Mouse (Mus musculus) liver, adult (tissue): Measurements from ENCODE around the gene Krtap4-9.
"Not testable (repeated sequence)": the region's sequence is repeated elsewhere in the genome, so short reads cannot be mapped to it uniquely, and the experiment has no call there.

Experiments
- GATA4 ChIP-seq: IDR thresholded peaks from 2 replicates; pipeline ENCODE4 v1.6.1; 2014; ENCODE audit warnings: mild to moderate bottlenecking, low read length; ENCODE audit not compliant: insufficient replicate concordance

Gene Krtap4-9

DNA sequence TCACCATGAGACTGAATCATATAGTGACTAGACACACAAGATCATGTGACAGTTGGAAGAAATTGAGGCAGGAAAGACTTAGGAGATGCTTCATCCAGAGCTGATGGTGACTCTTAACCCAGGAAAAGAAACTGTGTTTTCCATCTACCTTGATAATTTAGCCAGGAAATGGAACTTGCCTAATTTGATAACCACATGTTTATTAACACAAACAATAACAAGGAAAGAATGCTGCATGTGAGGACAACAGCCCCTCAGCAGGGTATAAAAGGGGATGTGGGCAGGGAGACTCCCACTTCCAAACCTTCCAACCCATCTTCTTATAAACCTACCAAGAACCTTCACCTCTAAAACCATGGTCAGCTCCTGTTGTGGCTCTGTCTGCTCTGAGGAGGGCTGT, at the start of gene Krtap4-9:
Gene Krtap4-9 (plus strand): TSS at position 301 of the 400 bp plus-strand sequence.
- TF ChIP-seq GATA4: not testable (repeated sequence)

DNA sequence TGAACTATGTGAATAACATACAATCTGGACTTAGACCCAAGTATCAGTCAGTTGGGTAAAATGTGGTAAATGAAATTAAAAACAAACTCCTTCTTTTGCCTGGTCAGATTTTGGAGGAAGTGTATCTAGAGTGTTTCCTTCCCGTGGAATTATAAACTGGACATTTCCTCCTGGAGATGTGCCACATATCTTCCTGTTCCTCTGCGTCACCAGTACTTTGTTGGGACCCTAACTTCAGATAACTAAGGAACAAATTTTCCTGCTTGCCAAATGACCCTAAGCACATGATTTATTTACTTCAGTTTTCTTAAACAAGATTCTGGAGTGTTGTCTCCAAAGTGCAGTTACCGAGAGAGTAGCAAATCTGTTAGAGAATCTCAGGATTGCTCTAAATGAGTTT, 41.0 kb upstream of the Krtap4-9 start:
- peak; percentile 80 for TF ChIP-seq GATA4

DNA sequence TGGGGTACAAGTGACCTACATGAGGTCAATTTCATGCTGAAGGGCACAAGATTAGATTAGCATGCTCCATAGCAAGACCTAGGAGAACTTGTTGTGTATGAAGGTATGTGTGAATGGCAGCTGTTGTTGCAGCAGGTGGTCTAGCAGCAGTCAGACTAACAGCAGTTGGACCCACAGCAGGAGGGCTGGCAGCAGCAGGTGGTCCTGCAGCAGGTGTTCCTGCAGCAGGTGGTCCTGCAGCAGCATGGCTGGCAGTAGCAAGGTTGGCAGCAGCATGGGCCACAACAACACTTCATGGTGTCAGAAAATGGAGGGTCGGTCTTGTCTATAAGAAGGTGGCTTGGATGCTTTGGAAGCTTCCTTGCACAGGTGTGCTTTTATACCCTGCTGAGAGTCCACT, 26.1 kb upstream of the Krtap4-9 start:
- no peak for TF ChIP-seq GATA4

DNA sequence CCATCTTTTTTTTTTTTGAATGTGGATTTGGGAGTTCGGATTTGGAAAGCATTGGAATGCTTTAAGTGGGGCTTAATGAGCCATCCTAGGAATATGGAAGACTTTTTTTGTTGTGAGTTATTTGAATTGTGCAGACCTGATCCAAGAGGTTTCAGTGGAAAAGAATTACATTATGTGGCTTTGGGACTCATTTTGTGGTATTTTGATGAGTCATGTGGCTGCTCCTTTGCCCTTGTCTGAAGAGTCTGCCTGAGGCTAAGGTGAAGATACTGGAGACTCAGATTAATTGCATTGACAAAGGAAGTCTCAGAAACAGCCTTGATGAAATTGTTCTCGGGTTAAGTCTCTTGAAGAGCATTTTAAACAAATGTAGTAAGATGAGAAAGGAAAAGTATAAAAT, 16.6 kb upstream of the Krtap4-9 start:
- no peak for TF ChIP-seq GATA4

DNA sequence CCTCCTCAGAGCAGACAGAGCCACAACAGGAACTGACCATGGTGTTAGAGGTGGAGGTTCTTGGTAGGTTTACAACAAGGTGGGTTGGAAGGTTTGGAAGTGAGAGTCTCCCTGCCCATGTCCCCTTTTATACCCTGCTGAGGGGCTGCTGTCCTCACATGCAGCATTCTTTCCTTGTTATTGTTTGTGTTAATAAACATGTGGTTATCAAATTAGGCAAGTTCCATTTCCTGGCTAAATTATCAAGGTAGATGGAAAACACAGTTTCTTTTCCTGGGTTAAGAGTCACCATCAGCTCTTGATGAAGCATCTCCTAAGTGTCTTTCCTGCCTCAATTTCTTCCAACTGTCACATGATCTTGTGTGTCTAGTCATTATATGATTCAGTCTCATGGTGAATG, 12.2 kb upstream of the Krtap4-9 start, which contains the start of gene Gm11595:
Gene Gm11595 (minus strand): TSS at position 101 of the 400 bp plus-strand sequence.
- TF ChIP-seq GATA4: not testable (repeated sequence)

DNA sequence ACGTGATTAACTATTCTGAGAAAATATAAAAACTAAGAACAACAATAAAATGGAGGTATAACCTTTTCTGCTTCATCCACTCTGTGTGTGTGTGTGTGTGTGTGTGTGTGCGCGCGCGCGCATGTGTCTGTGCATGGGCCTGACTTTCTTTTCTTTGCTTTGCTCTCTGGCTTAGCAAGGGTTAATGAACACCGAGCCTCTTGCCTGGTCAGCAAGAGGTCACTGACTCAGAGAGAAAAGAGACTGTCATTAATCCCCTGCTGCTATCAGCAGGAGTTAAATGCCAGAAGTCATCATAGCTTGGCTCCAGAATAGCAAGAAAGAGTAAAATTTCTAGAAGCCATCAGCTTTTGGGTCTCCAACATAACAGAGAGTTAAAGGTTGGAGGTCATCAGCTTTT, 6.6 kb upstream of the Krtap4-9 start:
- TF ChIP-seq GATA4: no peak

DNA sequence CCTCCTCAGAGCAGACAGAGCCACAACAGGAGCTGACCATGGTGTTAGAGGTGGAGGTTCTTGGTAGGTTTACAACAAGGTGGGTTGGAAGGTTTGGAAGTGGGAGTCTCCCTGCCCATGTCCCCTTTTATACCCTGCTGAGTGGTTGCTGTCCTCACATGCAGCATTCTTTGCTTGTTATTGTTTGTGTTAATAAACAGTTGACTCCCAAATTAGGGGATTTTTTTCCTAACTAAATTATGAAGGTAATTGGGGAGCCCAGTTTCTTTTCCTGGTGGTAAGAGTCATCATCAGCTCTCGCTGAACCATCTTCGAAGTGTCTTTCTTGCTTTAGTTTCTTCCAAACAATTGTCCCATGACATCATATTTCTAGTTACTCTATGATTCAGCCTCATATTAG, 4.4 kb upstream of the Krtap4-9 start, which contains the start of gene Krtap4-8:
Gene Krtap4-8 (minus strand): TSS at position 101 of the 400 bp plus-strand sequence.
- TF ChIP-seq GATA4: no peak

DNA sequence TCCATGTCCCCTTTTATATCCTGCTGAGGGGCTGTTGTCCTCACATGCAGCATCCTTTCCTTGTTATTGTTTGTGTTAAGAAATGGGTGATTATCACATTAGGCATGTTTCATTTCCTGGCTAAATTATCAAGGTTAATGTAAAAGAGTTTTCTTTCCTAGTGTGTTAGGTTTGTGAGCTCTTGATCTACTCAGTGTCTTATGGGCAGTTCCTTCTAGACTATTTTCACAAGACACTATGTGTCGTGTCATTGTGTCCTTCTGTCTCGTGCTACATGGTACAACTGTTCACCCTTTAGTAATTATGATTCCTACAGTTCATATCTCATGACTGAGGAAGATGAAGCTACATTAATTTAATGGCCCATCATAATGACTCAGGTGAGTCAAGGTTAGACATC, 8.4 kb downstream of the Krtap4-9 start, which contains the start of gene Gm11596:
Gene Gm11596 (minus strand): TSS at position 101 of the 400 bp plus-strand sequence.
- no peak for TF ChIP-seq GATA4

DNA sequence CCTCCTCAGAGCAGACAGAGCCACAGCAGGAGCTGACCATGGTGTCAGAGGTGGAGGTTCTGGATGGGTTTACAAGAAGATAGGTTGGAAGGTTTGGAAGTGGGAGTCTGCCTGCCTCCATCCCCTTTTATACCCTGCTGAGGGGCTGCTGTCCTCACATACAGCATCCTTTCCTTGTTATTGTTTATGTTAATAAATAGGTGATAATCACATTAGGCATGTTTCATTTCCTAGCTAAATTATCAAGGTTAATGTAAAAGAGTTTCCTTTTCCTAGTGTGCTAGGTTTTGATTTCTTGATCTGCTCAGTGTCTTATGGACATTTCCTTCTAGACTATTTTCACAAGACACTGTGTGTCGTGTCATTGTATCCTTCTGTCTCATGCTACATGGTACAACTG, 13.8 kb downstream of the Krtap4-9 start, which contains the start of gene Gm11569:
Gene Gm11569 (minus strand): TSS at position 101 of the 400 bp plus-strand sequence.
- not testable (repeated sequence) for TF ChIP-seq GATA4

DNA sequence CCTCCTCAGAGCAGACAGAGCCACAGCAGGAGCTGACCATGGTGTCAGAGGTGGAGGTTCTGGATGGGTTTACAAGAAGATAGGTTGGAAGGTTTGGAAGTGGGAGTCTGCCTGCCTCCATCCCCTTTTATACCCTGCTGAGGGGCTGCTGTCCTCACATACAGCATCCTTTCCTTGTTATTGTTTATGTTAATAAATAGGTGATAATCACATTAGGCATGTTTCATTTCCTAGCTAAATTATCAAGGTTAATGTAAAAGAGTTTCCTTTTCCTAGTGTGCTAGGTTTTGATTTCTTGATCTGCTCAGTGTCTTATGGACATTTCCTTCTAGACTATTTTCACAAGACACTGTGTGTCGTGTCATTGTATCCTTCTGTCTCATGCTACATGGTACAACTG, 19.3 kb downstream of the Krtap4-9 start, which contains the start of gene Gm11554:
Gene Gm11554 (minus strand): TSS at position 101 of the 400 bp plus-strand sequence.
- not testable (repeated sequence) for TF ChIP-seq GATA4

DNA sequence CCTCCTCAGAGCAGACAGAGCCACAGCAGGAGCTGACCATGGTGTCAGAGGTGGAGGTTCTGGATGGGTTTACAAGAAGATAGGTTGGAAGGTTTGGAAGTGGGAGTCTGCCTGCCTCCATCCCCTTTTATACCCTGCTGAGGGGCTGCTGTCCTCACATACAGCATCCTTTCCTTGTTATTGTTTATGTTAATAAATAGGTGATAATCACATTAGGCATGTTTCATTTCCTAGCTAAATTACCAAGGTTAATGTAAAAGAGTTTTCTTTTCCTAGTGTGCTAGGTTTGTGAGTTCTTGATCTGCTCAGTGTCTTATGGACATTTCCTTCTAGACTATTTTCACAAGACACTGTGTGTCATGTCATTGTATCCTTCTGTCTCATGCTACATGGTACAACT, 24.8 kb downstream of the Krtap4-9 start, which contains the start of gene Krtap4-13:
Gene Krtap4-13 (minus strand): TSS at position 101 of the 400 bp plus-strand sequence.
- not testable (repeated sequence) for TF ChIP-seq GATA4

DNA sequence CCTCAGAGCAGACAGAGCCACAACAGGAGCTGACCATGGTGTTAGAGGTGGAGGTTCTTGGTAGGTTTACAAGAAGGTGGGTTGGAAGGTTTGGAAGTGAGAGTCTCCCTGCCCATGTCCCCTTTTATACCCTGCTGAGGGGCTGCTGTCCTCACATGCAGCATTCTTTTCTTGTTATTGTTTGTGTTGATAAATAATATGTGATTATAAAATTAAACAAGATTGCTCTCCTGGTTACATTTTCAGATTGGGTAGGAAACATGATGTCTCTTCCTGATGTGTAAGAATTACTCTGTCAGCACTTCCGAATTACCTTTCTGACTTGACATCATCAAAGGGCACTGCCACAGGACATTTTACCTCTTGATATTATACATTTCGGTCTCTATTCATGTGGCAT, 30.6 kb downstream of the Krtap4-9 start, which contains the start of gene Gm11564:
Gene Gm11564 (minus strand): TSS at position 101 of the 400 bp plus-strand sequence.
- TF ChIP-seq GATA4: not testable (repeated sequence)
